Mouse (Mus musculus): ENCODE measurements at regions not wholly inside any gene's neighbourhood (a gene's known extent, or its start where the extent isn't known, plus 50 kb on each side); places are given as distances from the start of the nearest gene placed in this dataset.

DNA sequence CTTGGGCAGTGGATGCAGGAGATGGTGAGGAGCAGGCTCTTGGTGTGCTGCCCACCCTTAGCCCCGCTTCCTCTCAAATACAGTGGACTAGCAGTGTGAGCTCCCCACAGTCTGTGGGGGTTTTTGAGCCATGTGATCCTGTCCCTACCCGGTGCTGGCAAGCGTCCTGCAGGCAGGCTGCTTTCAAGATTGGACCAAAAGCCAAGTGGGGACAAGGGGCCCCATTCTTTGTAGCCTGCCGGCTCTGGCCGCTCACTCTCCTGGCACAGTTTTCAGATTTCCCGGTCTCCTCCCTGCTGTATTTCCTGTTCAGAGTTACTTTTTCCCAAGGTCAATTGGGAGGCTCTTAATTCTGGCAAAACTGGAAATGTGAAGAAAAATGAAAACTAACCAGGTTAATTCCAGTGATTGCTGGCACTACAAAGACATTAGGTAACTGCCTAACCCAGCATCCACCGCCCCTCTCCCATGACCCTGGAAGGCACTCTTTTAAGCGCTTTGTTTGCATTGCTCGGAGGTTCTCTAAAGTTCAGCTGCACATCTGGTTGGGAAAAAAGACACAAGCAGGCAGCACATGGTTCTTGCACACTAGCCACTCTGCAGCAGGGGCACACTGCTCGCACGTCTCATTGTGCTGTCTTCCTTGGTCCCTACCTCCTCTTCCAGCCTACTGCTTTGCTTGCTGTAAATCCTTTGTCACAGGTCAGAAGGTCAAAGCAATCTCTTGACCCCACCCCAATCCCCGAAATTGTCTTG, 105.6 kb downstream of the Rassf10 start:
- Histone ChIP-seq H3K4me2 (replicated peaks) (no peak overlapping the region), H3K27me3 (ENCODE audit: control insufficient read depth, insufficient read depth, low read length) (no peaks in the 10 kb centered on the region), H3K36me3 (replicated peaks; ENCODE audit: control insufficient read depth, insufficient read depth) (no peaks in the 10 kb centered on the region), H3K9ac (no peak overlapping the region), H3K4me1 (replicated peaks; ENCODE audit: control insufficient read depth, insufficient read depth, low read length) (no peaks in the 10 kb centered on the region), H3K27ac (no peak overlapping the region), H3K4me3 (replicated peaks; ENCODE audit: low read length) (no peak overlapping the region), H3K9me3 (ENCODE audit: control insufficient read depth, low read length) (no peaks in the 10 kb centered on the region)
- ATAC-seq (ENCODE audit: low FRiP score) (no peak), DNase-seq (ENCODE audit: low spot score) (no peak)
- 41% methylated on average over 12 of the region's 12 CpGs for WGBS

DNA sequence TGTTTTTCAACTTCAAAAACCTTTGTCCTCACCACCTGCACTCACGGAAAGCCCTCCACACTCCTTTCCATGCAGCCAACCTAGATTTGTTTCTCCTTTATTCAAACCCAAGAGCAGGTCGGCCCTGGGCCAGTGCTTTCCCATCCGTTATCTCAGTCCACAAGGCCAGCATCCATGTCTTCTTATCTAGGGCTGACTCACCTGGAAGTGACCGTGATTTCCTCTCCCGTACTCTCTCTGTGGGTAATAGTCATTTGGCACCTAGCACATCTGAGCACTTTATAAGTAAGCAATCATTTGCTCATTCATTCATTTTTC, 106.2 kb downstream of the Rassf10 start:
- Histone ChIP-seq H3K4me3 (replicated peaks; ENCODE audit: low read length) (no peak overlapping the region), H3K27me3 (ENCODE audit: control insufficient read depth, insufficient read depth, low read length) (no peaks in the 10 kb centered on the region), H3K9ac (no peak overlapping the region), H3K36me3 (replicated peaks; ENCODE audit: control insufficient read depth, insufficient read depth) (no peaks in the 10 kb centered on the region), H3K4me1 (replicated peaks; ENCODE audit: control insufficient read depth, insufficient read depth, low read length) (no peaks in the 10 kb centered on the region), H3K27ac (no peak overlapping the region), H3K4me2 (replicated peaks) (no peak overlapping the region), H3K9me3 (ENCODE audit: control insufficient read depth, low read length) (no peaks in the 10 kb centered on the region)
- ATAC-seq (ENCODE audit: low FRiP score) = no peak
- 65% methylated on average over 5 of the region's 5 CpGs for WGBS
- no peak for DNase-seq (ENCODE audit: low spot score)

DNA sequence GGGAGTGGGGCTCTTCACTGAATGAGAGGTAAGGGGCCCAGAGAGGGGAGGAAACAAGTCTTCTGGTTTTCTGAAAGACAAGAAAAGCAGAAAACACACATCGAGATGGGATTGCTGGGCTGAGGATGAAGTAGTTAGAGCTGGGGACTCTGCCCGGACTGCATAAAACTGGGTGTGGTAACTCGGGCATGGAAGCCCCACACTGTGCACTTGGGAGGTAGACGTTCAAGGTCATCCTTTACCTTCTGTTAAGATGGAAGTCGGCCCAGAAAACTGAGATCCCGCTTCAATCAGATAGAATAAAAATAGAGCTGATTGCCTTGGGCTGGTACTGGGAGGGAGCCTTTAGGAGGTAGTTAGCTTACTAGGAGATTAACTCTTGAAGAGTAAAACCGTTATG, 107.2 kb downstream of the Rassf10 start:
- Histone ChIP-seq H3K4me2 (replicated peaks) (no peak overlapping the region), H3K4me3 (replicated peaks; ENCODE audit: low read length) (no peak overlapping the region), H3K9ac (no peak overlapping the region), H3K9me3 (ENCODE audit: control insufficient read depth, low read length) (no peaks in the 10 kb centered on the region), H3K4me1 (replicated peaks; ENCODE audit: control insufficient read depth, insufficient read depth, low read length) (no peaks in the 10 kb centered on the region), H3K36me3 (replicated peaks; ENCODE audit: control insufficient read depth, insufficient read depth) (no peaks in the 10 kb centered on the region), H3K27me3 (ENCODE audit: control insufficient read depth, insufficient read depth, low read length) (no peaks in the 10 kb centered on the region), H3K27ac (no peak overlapping the region)
- no peak for DNase-seq (ENCODE audit: low spot score)
- 78% methylated on average over 7 of the region's 7 CpGs for WGBS
- ATAC-seq (ENCODE audit: low FRiP score) = no peak

DNA sequence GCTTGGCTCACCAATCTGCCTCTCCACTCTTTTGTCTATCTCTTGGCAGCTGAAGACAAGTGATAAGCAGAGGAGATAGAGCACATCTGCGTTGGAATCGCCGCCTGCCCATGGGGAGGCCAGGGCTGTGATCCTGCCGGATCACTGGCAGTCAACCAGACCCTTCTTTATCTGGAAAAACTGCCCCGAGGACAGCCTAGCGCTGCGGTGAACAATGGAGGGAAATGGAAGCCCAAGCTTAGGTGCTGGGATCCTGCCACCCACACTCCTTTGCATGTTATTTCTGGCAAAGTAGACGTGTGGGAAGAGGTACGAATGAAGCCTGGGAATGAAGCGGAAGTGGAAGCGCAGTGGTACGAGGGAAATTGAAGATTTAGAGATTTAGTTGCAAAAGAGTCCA, 112.8 kb downstream of the Rassf10 start:
- no peaks in the 10 kb centered on the region for H3K36me3 ChIP-seq (replicated peaks; ENCODE audit: control insufficient read depth, insufficient read depth)
- 70% methylated on average over 12 of the region's 12 CpGs for WGBS
- H3K9me3 ChIP-seq (ENCODE audit: control insufficient read depth, low read length) = no peaks in the 10 kb centered on the region
- DNase-seq (ENCODE audit: low spot score) (no peak), ATAC-seq (ENCODE audit: low FRiP score) (no peak)
- H3K4me2 ChIP-seq (replicated peaks) = no peak overlapping the region
- no peak overlapping the region for H3K4me3 ChIP-seq (replicated peaks; ENCODE audit: low read length)
- no peak overlapping the region for H3K9ac ChIP-seq
- no peaks in the 10 kb centered on the region for H3K27me3 ChIP-seq (ENCODE audit: control insufficient read depth, insufficient read depth, low read length)
- H3K27ac ChIP-seq = no peak overlapping the region
- no peaks in the 10 kb centered on the region for H3K4me1 ChIP-seq (replicated peaks; ENCODE audit: control insufficient read depth, insufficient read depth, low read length)

DNA sequence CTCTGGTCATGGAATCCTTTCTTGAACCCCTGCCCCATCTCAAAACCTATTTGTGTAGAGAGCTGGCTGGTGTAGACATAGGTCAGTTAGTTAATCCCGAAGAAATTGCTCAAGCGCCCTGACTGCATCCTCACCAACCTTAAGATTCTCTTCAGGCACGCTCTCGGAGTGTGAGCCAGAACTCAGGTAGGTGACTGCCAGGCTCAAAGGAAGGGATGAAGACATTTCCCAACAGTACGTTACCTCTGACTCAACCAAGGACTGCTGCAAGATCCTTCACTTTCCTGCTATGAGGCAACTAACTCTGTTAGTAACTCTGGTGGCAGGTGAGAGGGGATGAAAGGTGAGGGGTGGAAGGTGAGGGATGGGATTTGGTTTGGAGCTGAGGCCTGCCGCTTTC, 114.5 kb downstream of the Rassf10 start:
- no peak overlapping the region for H3K4me3 ChIP-seq (replicated peaks; ENCODE audit: low read length)
- 0 out of 2 replicates have a peak, but pooled peaks cover under 1% of the 10 kb centered on the region for H3K4me1 ChIP-seq (replicated peaks; ENCODE audit: control insufficient read depth, insufficient read depth, low read length)
- ATAC-seq (ENCODE audit: low FRiP score) = no peak
- no peak for DNase-seq (ENCODE audit: low spot score)
- no peak overlapping the region for H3K4me2 ChIP-seq (replicated peaks)
- H3K36me3 ChIP-seq (replicated peaks; ENCODE audit: control insufficient read depth, insufficient read depth) = no peaks in the 10 kb centered on the region
- H3K9me3 ChIP-seq (ENCODE audit: control insufficient read depth, low read length) = no peaks in the 10 kb centered on the region
- no peaks in the 10 kb centered on the region for H3K27me3 ChIP-seq (ENCODE audit: control insufficient read depth, insufficient read depth, low read length)
- H3K27ac ChIP-seq = no peak overlapping the region
- no peak overlapping the region for H3K9ac ChIP-seq
- 93% methylated on average over 6 of the region's 6 CpGs for WGBS

DNA sequence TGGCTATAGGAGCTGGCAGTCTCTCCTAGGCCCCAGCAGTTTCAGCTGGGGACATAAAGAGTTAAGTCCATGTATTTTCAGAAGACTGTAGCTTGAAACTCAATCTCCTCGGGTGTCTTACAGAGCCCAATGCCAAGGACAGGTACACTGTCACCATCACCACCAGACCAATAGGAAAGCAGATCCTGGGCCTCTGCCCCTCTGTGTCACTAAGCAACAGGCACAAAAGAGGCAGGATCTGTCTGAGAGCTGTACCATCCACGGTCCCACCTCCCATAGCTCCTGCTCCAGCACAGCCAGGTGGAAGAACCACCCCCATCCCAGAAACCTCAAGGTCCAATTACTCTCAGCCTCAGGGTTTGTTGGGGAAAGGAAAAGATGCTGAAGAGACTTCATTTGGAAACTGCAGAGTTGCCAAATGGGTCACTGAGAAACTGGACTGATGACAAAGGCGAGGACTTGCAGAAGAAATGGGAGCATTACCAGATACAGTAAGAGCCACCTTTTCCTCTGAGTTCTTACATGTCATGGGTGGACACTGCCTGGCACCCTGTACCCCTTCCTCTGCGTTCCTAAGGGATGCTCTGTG, 115.7 kb downstream of the Rassf10 start:
- Histone ChIP-seq H3K4me1 (replicated peaks; ENCODE audit: control insufficient read depth, insufficient read depth, low read length) (peaks cover 5% of the 10 kb centered on the region; the same call in 1 of the 2 replicates), H3K9ac (no peak overlapping the region), H3K36me3 (replicated peaks; ENCODE audit: control insufficient read depth, insufficient read depth) (no peaks in the 10 kb centered on the region), H3K4me2 (replicated peaks) (no peak overlapping the region), H3K9me3 (ENCODE audit: control insufficient read depth, low read length) (no peaks in the 10 kb centered on the region), H3K4me3 (replicated peaks; ENCODE audit: low read length) (no peak overlapping the region), H3K27ac (no peak overlapping the region), H3K27me3 (ENCODE audit: control insufficient read depth, insufficient read depth, low read length) (no peaks in the 10 kb centered on the region)
- DNase-seq (ENCODE audit: low spot score) (no peak), ATAC-seq (ENCODE audit: low FRiP score) (no peak)
- WGBS = 74% methylated on average over 4 of the region's 4 CpGs

DNA sequence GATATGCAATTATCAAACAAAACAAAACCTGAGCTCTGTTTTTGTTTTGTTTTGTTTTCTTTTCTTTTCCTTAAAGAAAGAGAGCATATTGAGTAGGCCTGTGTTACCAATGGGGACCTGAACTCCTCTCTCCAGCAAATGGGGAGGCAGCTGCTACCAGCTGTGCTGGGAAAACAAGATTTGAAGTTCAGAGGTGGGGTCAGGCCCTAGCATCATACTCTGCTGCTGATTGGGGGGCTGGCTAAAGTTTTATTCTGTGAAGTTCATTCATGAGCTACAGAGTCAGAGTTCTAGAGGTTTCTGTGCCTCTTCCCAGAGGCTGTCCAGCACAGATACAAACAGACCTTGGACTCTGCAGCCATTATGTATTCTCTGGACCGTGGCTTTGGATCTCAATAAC, 117.7 kb downstream of the Rassf10 start:
- no peaks in the 10 kb centered on the region for H3K36me3 ChIP-seq (replicated peaks; ENCODE audit: control insufficient read depth, insufficient read depth)
- H3K9ac ChIP-seq = no peak overlapping the region
- DNase-seq (ENCODE audit: low spot score) (no peak), ATAC-seq (ENCODE audit: low FRiP score) (no peak)
- H3K4me1 ChIP-seq (replicated peaks; ENCODE audit: control insufficient read depth, insufficient read depth, low read length) = peaks cover 5% of the 10 kb centered on the region; the same call in 1 of the 2 replicates
- no peaks in the 10 kb centered on the region for H3K9me3 ChIP-seq (ENCODE audit: control insufficient read depth, low read length)
- 83% methylated on average over 1 of the region's 1 CpGs for WGBS
- no peak overlapping the region for H3K4me2 ChIP-seq (replicated peaks)
- no peaks in the 10 kb centered on the region for H3K27me3 ChIP-seq (ENCODE audit: control insufficient read depth, insufficient read depth, low read length)
- H3K27ac ChIP-seq = no peak overlapping the region
- no peak overlapping the region for H3K4me3 ChIP-seq (replicated peaks; ENCODE audit: low read length)

DNA sequence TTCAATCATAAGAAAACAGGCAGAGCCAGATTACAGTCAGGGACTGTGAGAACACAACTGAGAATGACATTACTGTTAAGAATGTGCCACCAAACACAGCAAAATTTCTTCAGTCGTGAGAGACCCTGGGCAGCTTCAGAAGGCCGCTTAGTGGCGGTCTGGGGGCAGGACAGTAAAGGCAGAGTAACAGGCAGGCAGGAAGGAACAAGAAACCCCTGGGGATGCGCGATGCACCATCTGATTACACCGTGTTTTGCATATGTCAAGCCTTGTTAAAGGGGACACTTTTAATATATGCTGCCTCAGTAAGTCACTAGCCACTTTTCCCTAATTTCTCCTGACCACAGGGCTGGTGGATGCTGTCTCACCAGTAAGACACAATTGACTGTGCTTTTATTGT, 120.0 kb downstream of the Rassf10 start:
- no peaks in the 10 kb centered on the region for H3K9me3 ChIP-seq (ENCODE audit: control insufficient read depth, low read length)
- 26% methylated on average over 6 of the region's 6 CpGs for WGBS

DNA sequence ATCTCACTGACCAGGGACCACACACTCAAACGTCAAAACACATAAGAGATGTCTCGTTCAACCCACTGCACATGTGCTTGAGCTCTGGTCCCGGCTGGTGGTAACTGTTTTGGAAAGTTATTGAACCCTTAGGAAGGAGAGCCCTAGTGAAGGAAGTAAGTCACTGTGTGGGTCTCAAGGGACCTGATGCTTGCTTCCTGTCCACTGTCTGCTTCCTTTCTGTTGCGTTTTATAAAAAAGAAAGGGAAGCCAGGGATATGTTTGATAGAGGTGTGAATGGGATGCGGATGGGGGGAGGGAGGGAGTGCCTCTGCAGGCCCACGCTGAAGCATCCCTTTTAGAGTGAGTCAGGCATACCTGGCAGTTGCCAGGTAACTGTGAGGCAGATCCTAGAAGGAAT, 121.6 kb downstream of the Rassf10 start:
- no peak overlapping the region for H3K27ac ChIP-seq
- H3K27me3 ChIP-seq (ENCODE audit: control insufficient read depth, insufficient read depth, low read length) = no peaks in the 10 kb centered on the region
- no peak overlapping the region for H3K4me2 ChIP-seq (replicated peaks)
- H3K9me3 ChIP-seq (ENCODE audit: control insufficient read depth, low read length) = no peaks in the 10 kb centered on the region
- ATAC-seq (ENCODE audit: low FRiP score) (no peak), DNase-seq (ENCODE audit: low spot score) (no peak)
- H3K36me3 ChIP-seq (replicated peaks; ENCODE audit: control insufficient read depth, insufficient read depth) = no peaks in the 10 kb centered on the region
- peaks cover 5% of the 10 kb centered on the region; the same call in 1 of the 2 replicates for H3K4me1 ChIP-seq (replicated peaks; ENCODE audit: control insufficient read depth, insufficient read depth, low read length)
- H3K9ac ChIP-seq = no peak overlapping the region
- 82% methylated on average over 6 of the region's 6 CpGs for WGBS
- no peak overlapping the region for H3K4me3 ChIP-seq (replicated peaks; ENCODE audit: low read length)

More for the DNA sequence above, 120.0 kb downstream of the Rassf10 start:
- Histone ChIP-seq H3K27me3 (ENCODE audit: control insufficient read depth, insufficient read depth, low read length) (no peaks in the 10 kb centered on the region), H3K4me2 (replicated peaks) (no peak overlapping the region), H3K4me3 (replicated peaks; ENCODE audit: low read length) (no peak overlapping the region), H3K4me1 (replicated peaks; ENCODE audit: control insufficient read depth, insufficient read depth, low read length) (peaks cover 5% of the 10 kb centered on the region; the same call in 1 of the 2 replicates), H3K9ac (no peak overlapping the region), H3K27ac (no peak overlapping the region), H3K36me3 (replicated peaks; ENCODE audit: control insufficient read depth, insufficient read depth) (no peaks in the 10 kb centered on the region)
- DNase-seq (ENCODE audit: low spot score) (no peak), ATAC-seq (ENCODE audit: low FRiP score) (no peak)
